Mouse (Mus musculus) right cerebral cortex, postnatal 10 days (tissue): ENCODE measurements at regions not wholly inside any gene's neighbourhood (a gene's known extent, or its start where the extent isn't known, plus 50 kb on each side); places are given as distances from the start of the nearest gene placed in this dataset.
A peak's percentile ranks its signal among the peaks of the same experiment; 100 is the strongest.

Experiments used
- DNase-seq, 2 experiments: peaks; one replicate each; pipeline ENCODE4 v3.0.0; 2021; ENCODE audit warnings: low spot score in 2 of 2

DNA sequence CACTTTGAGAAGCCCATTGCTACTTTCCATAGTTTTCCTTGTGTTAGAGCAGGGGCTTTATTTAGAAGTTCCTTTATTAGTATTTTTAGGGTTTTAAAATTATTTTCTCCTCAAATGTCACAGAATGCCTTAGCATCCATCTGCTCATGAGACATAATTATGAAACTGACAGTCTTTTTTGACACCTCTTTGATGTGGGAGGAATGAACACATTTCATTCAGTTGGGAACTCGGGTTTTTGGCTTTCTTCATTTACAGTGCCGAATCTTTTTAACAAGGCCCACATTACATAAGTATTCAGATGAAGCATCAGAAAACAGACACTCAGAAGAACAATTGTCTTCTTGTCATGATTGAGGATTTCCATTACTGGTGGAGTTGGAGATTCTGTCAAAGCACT is 843.6 kb downstream of the Lrrtm4 start:
- DNase-seq = peak in 1 of 2 experiments; percentile 35

DNA sequence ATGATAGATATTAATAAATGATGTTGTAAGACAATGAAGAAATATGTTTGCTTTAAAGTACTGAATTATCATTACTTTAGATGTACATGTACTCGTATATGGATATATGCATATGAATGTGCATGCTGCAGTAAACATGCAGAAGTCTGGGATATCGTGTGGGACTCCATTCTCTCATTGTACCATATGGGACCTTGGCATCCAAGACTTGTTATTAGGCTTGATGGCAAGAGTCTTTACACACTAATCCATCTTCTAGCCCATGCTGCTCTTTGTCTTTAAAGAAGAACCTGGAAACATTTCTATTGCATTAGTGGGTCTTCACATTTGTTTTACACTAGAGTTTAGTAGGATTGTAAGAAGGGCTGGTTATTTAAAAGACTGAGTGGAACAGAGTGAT is 844.1 kb downstream of the Lrrtm4 start:
- no peak for DNase-seq

GRCm38 (mm10) chr6:80865809-80866603 is 847.3 kb downstream of the Lrrtm4 start:
- no peak for DNase-seq

DNA sequence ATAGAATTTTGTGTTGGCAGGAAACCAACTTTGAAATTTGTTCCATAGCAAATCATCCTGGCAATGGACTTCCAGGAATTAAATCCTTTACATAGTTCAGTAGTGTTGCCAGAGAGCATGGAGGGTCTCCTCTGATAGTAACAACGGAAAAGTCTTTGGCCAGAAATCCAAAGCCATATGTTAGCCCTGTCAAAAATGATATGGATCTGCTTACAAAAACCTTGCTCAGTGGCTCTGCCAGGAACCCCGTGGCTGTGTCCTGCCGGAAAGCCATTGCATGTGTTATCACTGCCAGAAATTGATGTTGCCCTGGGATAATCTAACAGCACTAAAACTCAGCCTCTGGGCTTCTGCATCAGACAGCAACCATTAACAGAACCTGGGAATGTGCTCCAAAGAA is 866.7 kb downstream of the Lrrtm4 start:
- no peak for DNase-seq

- no peak for DNase-seq
Observed at GRCm38 (mm10) chr6:80905220-80905619, 886.5 kb downstream of the Lrrtm4 start.

- no peak for DNase-seq
Observed at GRCm38 (mm10) chr6:80929799-80930198, 911.1 kb downstream of the Lrrtm4 start.

DNA sequence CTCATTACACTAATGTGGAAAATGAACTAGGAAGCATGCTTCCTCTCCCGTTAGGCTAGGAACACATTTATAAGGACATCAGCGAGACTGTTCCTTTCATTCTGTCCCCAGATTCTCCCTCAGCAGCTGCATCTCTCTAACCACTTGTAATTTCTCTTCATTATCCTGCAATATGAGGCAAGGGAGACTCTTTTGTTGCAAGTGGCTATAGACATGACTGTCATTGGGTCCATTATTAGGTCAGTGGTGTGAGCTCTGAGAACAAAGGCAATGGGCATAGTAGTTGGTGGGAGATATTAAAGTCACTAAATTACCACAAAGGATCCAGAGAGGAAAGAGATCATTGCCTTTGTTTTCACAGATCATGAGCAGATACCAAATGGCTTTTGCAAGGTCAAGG is 948.3 kb upstream of the Gcfc2 start:
- no peak for DNase-seq

- DNase-seq = no peak
Observed at GRCm38 (mm10) chr6:80993511-80993910, 930.0 kb upstream of the Gcfc2 start.

GRCm38 (mm10) chr6:81024531-81024930 is 898.9 kb upstream of the Gcfc2 start:
- DNase-seq = no peak
